Mouse (Mus musculus) ES-Bruce4 (cell line): ENCODE measurements around the gene Thoc6.

Source experiments
- CTCF ChIP-seq: IDR thresholded peaks from one replicate; pipeline ENCODE4 v1.8.1; 2011; ENCODE audit warnings: low read depth, low read length
- EP300 ChIP-seq: IDR thresholded peaks from 2 replicates; pipeline ENCODE4 v1.6.1; 2011; ENCODE audit warnings: low read depth, low read length; ENCODE audit not compliant: insufficient read depth
- POLR2A ChIP-seq: IDR thresholded peaks from one replicate; pipeline ENCODE4 v1.8.1; 2011; ENCODE audit warnings: low read length; ENCODE audit not compliant: insufficient read depth

DNA sequence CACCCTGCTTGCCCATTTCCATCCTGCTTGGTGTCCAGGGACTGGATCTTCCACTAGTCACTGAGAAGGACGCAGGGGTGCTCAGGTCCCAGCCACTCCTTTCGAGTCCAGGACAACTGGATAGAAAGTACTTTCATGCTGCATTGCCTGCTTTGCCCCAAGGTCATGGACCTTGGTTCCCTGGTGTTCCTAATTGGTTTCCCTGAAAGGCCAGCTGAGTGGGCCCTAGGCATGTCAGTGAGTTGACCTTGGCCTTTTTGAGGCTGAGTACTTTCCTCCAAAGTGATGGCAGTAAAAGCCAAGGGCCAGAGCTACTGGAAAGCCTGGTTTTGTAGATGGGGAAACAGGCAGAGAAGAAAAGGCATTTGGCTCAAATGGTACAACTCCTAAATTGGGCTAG is 48.2 kb upstream of the Thoc6 start:
- no peak for TF ChIP-seq CTCF
- TF ChIP-seq EP300, result no peak
- no peak for TF ChIP-seq POLR2A
